Mouse (Mus musculus): ENCODE measurements around the gene Fbrsl1. TPM values are rescaled to one million over a fixed set of nuclear protein-coding genes. Genes with fewer than 3 reads are reported as not detected.
A peak's percentile ranks its signal among the peaks of the same experiment; 100 is the strongest.

Fbrsl1 gene
- polyA plus RNA-seq (2015; fragmentation: Nextera tagmentation; extraction: Ambion mirVana) = 9.6 and 11.2 TPM in 2 replicates

GRCm38 (mm10) chr5:110448436-110449134, at the start of gene Fbrsl1:
Gene Fbrsl1 (minus strand): TSS chr5:110448503.
- peak within 1 kb of the TSS; percentile 71 for H3K27ac ChIP-seq
- no peaks in the 10 kb centered on the region for H3K27me3 ChIP-seq (replicated peaks)
- under 1% methylated on average over 46 of the region's 46 CpGs for WGBS

GRCm38 (mm10) chr5:110498071-110498470, 49.8 kb upstream of the Fbrsl1 start:
- no peaks in the 10 kb centered on the region for H3K9me3 ChIP-seq
- no peak overlapping the region for H3K27ac ChIP-seq
- H3K36me3 ChIP-seq = no peaks in the 10 kb centered on the region
- H3K4me2 ChIP-seq (replicated peaks) = no peak overlapping the region
- H3K4me3 ChIP-seq (replicated peaks) = no peak overlapping the region
- WGBS = 34% methylated on average over 10 of the region's 10 CpGs
- no peak for ATAC-seq
- no peaks in the 10 kb centered on the region for H3K27me3 ChIP-seq (replicated peaks)
- H3K4me1 ChIP-seq (replicated peaks) = no peaks in the 10 kb centered on the region
- no peak overlapping the region for H3K9ac ChIP-seq

More at GRCm38 (mm10) chr5:110448436-110449134, at the start of gene Fbrsl1:
- peak; percentile 97 for ATAC-seq
- no peaks in the 10 kb centered on the region for H3K36me3 ChIP-seq
- peak within 1 kb of the TSS; percentile 83 for H3K9ac ChIP-seq
- H3K9me3 ChIP-seq = no peaks in the 10 kb centered on the region
- H3K4me3 ChIP-seq (replicated peaks) = peak within 1 kb of the TSS; percentile 98
- H3K4me1 ChIP-seq (replicated peaks) = peaks cover 19% of the 10 kb centered on the region
- H3K4me2 ChIP-seq (replicated peaks) = peak within 1 kb of the TSS; percentile 89

- no peaks in the 10 kb centered on the region for H3K9me3 ChIP-seq
- no peak for ATAC-seq
- H3K36me3 ChIP-seq = no peaks in the 10 kb centered on the region
- H3K4me1 ChIP-seq (replicated peaks) = no peaks in the 10 kb centered on the region
- H3K27me3 ChIP-seq (replicated peaks) = no peaks in the 10 kb centered on the region
- H3K4me3 ChIP-seq (replicated peaks) = no peak overlapping the region
- no peak overlapping the region for H3K9ac ChIP-seq
- no peak overlapping the region for H3K4me2 ChIP-seq (replicated peaks)
- WGBS = 74% methylated on average over 5 of the region's 5 CpGs
- no peak overlapping the region for H3K27ac ChIP-seq
Observed at GRCm38 (mm10) chr5:110497556-110497955, 49.3 kb upstream of the Fbrsl1 start.

- Histone ChIP-seq H3K4me2 (replicated peaks) (no peak overlapping the region), H3K9me3 (no peaks in the 10 kb centered on the region), H3K36me3 (no peaks in the 10 kb centered on the region), H3K27ac (no peak overlapping the region), H3K27me3 (replicated peaks) (no peaks in the 10 kb centered on the region), H3K9ac (no peak overlapping the region), H3K4me3 (replicated peaks) (no peak overlapping the region), H3K4me1 (replicated peaks) (no peaks in the 10 kb centered on the region)
- no peak for ATAC-seq
- 96% methylated on average over 6 of the region's 6 CpGs for WGBS
Observed at GRCm38 (mm10) chr5:110495051-110495450, 46.7 kb upstream of the Fbrsl1 start.

- Histone ChIP-seq H3K36me3 (no peaks in the 10 kb centered on the region), H3K27ac (no peak overlapping the region), H3K4me3 (replicated peaks) (no peak overlapping the region), H3K9ac (no peak overlapping the region), H3K27me3 (replicated peaks) (no peaks in the 10 kb centered on the region), H3K4me1 (replicated peaks) (no peaks in the 10 kb centered on the region), H3K9me3 (no peaks in the 10 kb centered on the region), H3K4me2 (replicated peaks) (no peak overlapping the region)
- no peak for ATAC-seq
- 77% methylated on average over 4 of the region's 4 CpGs for WGBS
Observed at GRCm38 (mm10) chr5:110494396-110494795, 46.1 kb upstream of the Fbrsl1 start.

GRCm38 (mm10) chr5:110493785-110494184, 45.5 kb upstream of the Fbrsl1 start:
- Histone ChIP-seq H3K27me3 (replicated peaks) (no peaks in the 10 kb centered on the region), H3K36me3 (no peaks in the 10 kb centered on the region), H3K4me1 (replicated peaks) (no peaks in the 10 kb centered on the region), H3K9me3 (no peaks in the 10 kb centered on the region), H3K4me3 (replicated peaks) (no peak overlapping the region), H3K4me2 (replicated peaks) (no peak overlapping the region), H3K9ac (no peak overlapping the region), H3K27ac (no peak overlapping the region)
- WGBS = 6% methylated on average over 4 of the region's 4 CpGs
- ATAC-seq = peak; percentile 63

GRCm38 (mm10) chr5:110489639-110490038, 41.3 kb upstream of the Fbrsl1 start:
- no peak overlapping the region for H3K4me2 ChIP-seq (replicated peaks)
- no peak overlapping the region for H3K4me3 ChIP-seq (replicated peaks)
- no peak for ATAC-seq
- 59% methylated on average over 4 of the region's 4 CpGs for WGBS
- no peaks in the 10 kb centered on the region for H3K27me3 ChIP-seq (replicated peaks)
- no peak overlapping the region for H3K27ac ChIP-seq
- no peak overlapping the region for H3K9ac ChIP-seq
- H3K9me3 ChIP-seq = no peaks in the 10 kb centered on the region
- H3K4me1 ChIP-seq (replicated peaks) = 0 out of 2 replicates have a peak, but pooled peaks cover 2% of the 10 kb centered on the region
- H3K36me3 ChIP-seq = no peaks in the 10 kb centered on the region

GRCm38 (mm10) chr5:110487943-110488342, 39.6 kb upstream of the Fbrsl1 start:
- no peaks in the 10 kb centered on the region for H3K9me3 ChIP-seq
- no peak overlapping the region for H3K9ac ChIP-seq
- H3K4me1 ChIP-seq (replicated peaks) = 0 out of 2 replicates have a peak, but pooled peaks cover 2% of the 10 kb centered on the region
- no peak overlapping the region for H3K27ac ChIP-seq
- H3K4me2 ChIP-seq (replicated peaks) = no peak overlapping the region
- no peak for ATAC-seq
- no peaks in the 10 kb centered on the region for H3K36me3 ChIP-seq
- H3K4me3 ChIP-seq (replicated peaks) = no peak overlapping the region
- no peaks in the 10 kb centered on the region for H3K27me3 ChIP-seq (replicated peaks)
- 25% methylated on average over 1 of the region's 1 CpGs for WGBS

- WGBS = 40% methylated on average over 5 of the region's 5 CpGs
- Histone ChIP-seq H3K27me3 (replicated peaks) (peaks cover 4% of the 10 kb centered on the region), H3K4me2 (replicated peaks) (no peak overlapping the region), H3K4me3 (replicated peaks) (no peak overlapping the region), H3K27ac (no peak overlapping the region), H3K36me3 (no peaks in the 10 kb centered on the region), H3K4me1 (replicated peaks) (0 out of 2 replicates have a peak, but pooled peaks cover 2% of the 10 kb centered on the region), H3K9ac (no peak overlapping the region), H3K9me3 (no peaks in the 10 kb centered on the region)
- peak; percentile 72 for ATAC-seq
Observed at GRCm38 (mm10) chr5:110486674-110487334, 38.5 kb upstream of the Fbrsl1 start.

GRCm38 (mm10) chr5:110484711-110485110, 36.4 kb upstream of the Fbrsl1 start:
- Histone ChIP-seq H3K4me3 (replicated peaks) (no peak overlapping the region), H3K9me3 (no peaks in the 10 kb centered on the region), H3K27ac (no peak overlapping the region), H3K4me2 (replicated peaks) (no peak overlapping the region), H3K4me1 (replicated peaks) (0 out of 2 replicates have a peak, but pooled peaks cover 2% of the 10 kb centered on the region), H3K36me3 (no peaks in the 10 kb centered on the region), H3K9ac (no peak overlapping the region), H3K27me3 (replicated peaks) (peaks cover 12% of the 10 kb centered on the region)
- 72% methylated on average over 3 of the region's 3 CpGs for WGBS
- no peak for ATAC-seq

- Histone ChIP-seq H3K9me3 (no peaks in the 10 kb centered on the region), H3K9ac (no peak overlapping the region), H3K27ac (no peak overlapping the region), H3K4me1 (replicated peaks) (no peaks in the 10 kb centered on the region), H3K27me3 (replicated peaks) (peaks cover 12% of the 10 kb centered on the region), H3K36me3 (no peaks in the 10 kb centered on the region), H3K4me2 (replicated peaks) (no peak overlapping the region), H3K4me3 (replicated peaks) (no peak overlapping the region)
- ATAC-seq = no peak
- 68% methylated on average over 8 of the region's 8 CpGs for WGBS
Observed at GRCm38 (mm10) chr5:110479228-110479627, 30.9 kb upstream of the Fbrsl1 start.

- H3K9me3 ChIP-seq = no peaks in the 10 kb centered on the region
- WGBS = 72% methylated on average over 11 of the region's 11 CpGs
- no peak for ATAC-seq
Observed at GRCm38 (mm10) chr5:110474156-110474555, 25.9 kb upstream of the Fbrsl1 start.

More at GRCm38 (mm10) chr5:110474156-110474555, 25.9 kb upstream of the Fbrsl1 start:
- no peak overlapping the region for H3K4me3 ChIP-seq (replicated peaks)
- no peak overlapping the region for H3K27ac ChIP-seq
- no peaks in the 10 kb centered on the region for H3K27me3 ChIP-seq (replicated peaks)
- no peaks in the 10 kb centered on the region for H3K36me3 ChIP-seq
- no peaks in the 10 kb centered on the region for H3K4me1 ChIP-seq (replicated peaks)
- H3K4me2 ChIP-seq (replicated peaks) = no peak overlapping the region
- no peak overlapping the region for H3K9ac ChIP-seq

All from intestine, embryonic 15.5 days (tissue).